Mouse (Mus musculus) hindbrain, embryonic 12.5 days (tissue): Measurements from ENCODE around the gene Map3k13. TPM values are rescaled to one million over a fixed set of nuclear protein-coding genes. Genes with fewer than 3 reads are reported as not detected.

Experiments used
- ATAC-seq: fragments of 200-750 bp; cut with Nextera tagmentation; 2 replicates; pipeline ENCODE4 v1.8.0; 2017; ENCODE audit warnings: moderate TSS enrichment; ENCODE audit not compliant: low FRiP score
- H3K27ac ChIP-seq: fragments of 300-500 bp; sonication (generic); 2 replicates; pipeline ENCODE4 v1.5.1; 2016; ENCODE audit warnings: mild to moderate bottlenecking
- H3K27me3 ChIP-seq: fragments of 300-500 bp; sonication (generic); 2 replicates; pipeline ENCODE4 v1.6.1; 2016; ENCODE audit warnings: mild to moderate bottlenecking
- H3K36me3 ChIP-seq: fragments of 300-500 bp; sonication (generic); 2 replicates; pipeline ENCODE4 v1.6.1; 2016; ENCODE audit warnings: mild to moderate bottlenecking
- H3K4me1 ChIP-seq: fragments of 300-500 bp; sonication (generic); 2 replicates; pipeline ENCODE4 v1.6.1; 2016
- H3K4me2 ChIP-seq: fragments of 300-500 bp; sonication (generic); replicated peaks from 2 replicates; pipeline ENCODE4 v1.6.1; 2016; ENCODE audit warnings: mild to moderate bottlenecking
- H3K4me3 ChIP-seq: fragments of 300-500 bp; sonication (generic); 2 replicates; pipeline ENCODE4 v1.5.1; 2016; ENCODE audit warnings: mild to moderate bottlenecking
- H3K9ac ChIP-seq: fragments of 300-500 bp; sonication (generic); 2 replicates; pipeline ENCODE4 v1.6.1; 2016; ENCODE audit warnings: mild to moderate bottlenecking, moderate library complexity
- H3K9me3 ChIP-seq: fragments of 300-500 bp; sonication (generic); replicated peaks from 2 replicates; pipeline ENCODE4 v1.6.1; 2016; ENCODE audit warnings: mild to moderate bottlenecking
- WGBS: fragments of 180-500 bp; shearing (Covaris S2); methylation state at CpG from one replicate; pipeline ENCODE4 v1.1.7; 2016; 5-methylcytosine and 5-hydroxymethylcytosine counted together
- polyA plus RNA-seq: library from polyadenylated mRNA; unstranded; fragments of >200 nt; fragmentation: Nextera tagmentation; extraction: Ambion mirVana; gene quantifications from 2 replicates; pipeline ENCODE4 v1.2.1, GENCODE M21; 2016

Map3k13 gene
- polyA plus RNA-seq, 1 experiment from 2014 or later: 7.8 TPM

- Histone ChIP-seq H3K9ac (no peak overlapping the region; the same call in 1 of the 2 replicates), H3K27ac (peak overlapping the region; percentile 62; the same call in 1 of the 2 replicates), H3K9me3 (no peaks in the 10 kb centered on the region), H3K4me1 (0 out of 2 replicates have a peak, but pooled peaks cover 3% of the 10 kb centered on the region), H3K27me3 (no peaks in the 10 kb centered on the region), H3K4me2 (peak overlapping the region; percentile 25; the same call in 1 of the 2 replicates), H3K36me3 (peaks cover 3% of the 10 kb centered on the region; the same call in 1 of the 2 replicates), H3K4me3 (no peak overlapping the region)
- ATAC-seq: peak; percentile 47
- 68% methylated on average over 11 of the region's 11 CpGs for WGBS
Observed at GRCm38 (mm10) chr16:21814861-21815668, 20.9 kb downstream of the Map3k13 start.

GRCm38 (mm10) chr16:21815669-21816010 lies 21.5 kb downstream of the Map3k13 start:
- no peak overlapping the region for H3K4me3 ChIP-seq
- 49% methylated on average over 7 of the region's 7 CpGs for WGBS
- H3K27ac ChIP-seq: peak overlapping the region; percentile 62; the same call in 1 of the 2 replicates
- H3K9me3 ChIP-seq: no peaks in the 10 kb centered on the region
- peaks cover 3% of the 10 kb centered on the region; the same call in 1 of the 2 replicates for H3K36me3 ChIP-seq
- peak; percentile 75 for ATAC-seq
- no peaks in the 10 kb centered on the region for H3K27me3 ChIP-seq
- H3K4me2 ChIP-seq: peak overlapping the region; percentile 25; the same call in 1 of the 2 replicates
- H3K9ac ChIP-seq: no peak overlapping the region; the same call in 1 of the 2 replicates
- 0 out of 2 replicates have a peak, but pooled peaks cover 3% of the 10 kb centered on the region for H3K4me1 ChIP-seq

GRCm38 (mm10) chr16:21818132-21818531 lies 24.0 kb downstream of the Map3k13 start:
- H3K27ac ChIP-seq: no peak overlapping the region
- no peak overlapping the region for H3K9ac ChIP-seq
- WGBS: 40% methylated on average over 9 of the region's 9 CpGs
- no peak for ATAC-seq
- no peaks in the 10 kb centered on the region for H3K9me3 ChIP-seq
- no peak overlapping the region for H3K4me3 ChIP-seq
- H3K4me2 ChIP-seq: no peak overlapping the region
- no peaks in the 10 kb centered on the region for H3K27me3 ChIP-seq
- H3K36me3 ChIP-seq: no peaks in the 10 kb centered on the region
- 0 out of 2 replicates have a peak, but pooled peaks cover 3% of the 10 kb centered on the region for H3K4me1 ChIP-seq

GRCm38 (mm10) chr16:21818629-21819028 lies 24.5 kb downstream of the Map3k13 start:
- Histone ChIP-seq H3K27ac (no peak overlapping the region), H3K9ac (no peak overlapping the region), H3K9me3 (no peaks in the 10 kb centered on the region), H3K4me3 (no peak overlapping the region), H3K36me3 (no peaks in the 10 kb centered on the region), H3K4me2 (no peak overlapping the region), H3K27me3 (no peaks in the 10 kb centered on the region), H3K4me1 (0 out of 2 replicates have a peak, but pooled peaks cover 3% of the 10 kb centered on the region)
- 52% methylated on average over 8 of the region's 8 CpGs for WGBS
- ATAC-seq: no peak

- H3K4me3 ChIP-seq: no peak overlapping the region
- H3K36me3 ChIP-seq: no peaks in the 10 kb centered on the region
- no peak for ATAC-seq
- WGBS: 73% methylated on average over 9 of the region's 9 CpGs
- H3K4me2 ChIP-seq: no peak overlapping the region
- no peaks in the 10 kb centered on the region for H3K9me3 ChIP-seq
- H3K9ac ChIP-seq: no peak overlapping the region
- no peaks in the 10 kb centered on the region for H3K27me3 ChIP-seq
- H3K4me1 ChIP-seq: no peaks in the 10 kb centered on the region
- no peak overlapping the region for H3K27ac ChIP-seq
Observed at GRCm38 (mm10) chr16:21825612-21826031, 31.5 kb downstream of the Map3k13 start.

- Histone ChIP-seq H3K27ac (no peak overlapping the region), H3K9me3 (no peaks in the 10 kb centered on the region), H3K4me3 (no peak overlapping the region), H3K27me3 (no peaks in the 10 kb centered on the region), H3K36me3 (no peaks in the 10 kb centered on the region), H3K4me1 (no peaks in the 10 kb centered on the region), H3K9ac (no peak overlapping the region), H3K4me2 (no peak overlapping the region)
- 73% methylated on average over 4 of the region's 4 CpGs for WGBS
- no peak for ATAC-seq
Observed at GRCm38 (mm10) chr16:21827153-21827552, 33.0 kb downstream of the Map3k13 start.

- Histone ChIP-seq H3K9me3 (no peaks in the 10 kb centered on the region), H3K4me3 (no peak overlapping the region), H3K4me1 (no peaks in the 10 kb centered on the region), H3K27ac (no peak overlapping the region), H3K36me3 (no peaks in the 10 kb centered on the region), H3K4me2 (no peak overlapping the region), H3K9ac (no peak overlapping the region), H3K27me3 (no peaks in the 10 kb centered on the region)
- WGBS: 73% methylated on average over 4 of the region's 4 CpGs
- ATAC-seq: no peak
Observed at GRCm38 (mm10) chr16:21827581-21827980, 33.4 kb downstream of the Map3k13 start.

- WGBS: 42% methylated on average over 5 of the region's 5 CpGs
- no peak overlapping the region for H3K4me2 ChIP-seq
- H3K4me1 ChIP-seq: no peaks in the 10 kb centered on the region
- H3K36me3 ChIP-seq: no peaks in the 10 kb centered on the region
- no peaks in the 10 kb centered on the region for H3K9me3 ChIP-seq
- ATAC-seq: no peak
- no peak overlapping the region for H3K27ac ChIP-seq
- no peak overlapping the region for H3K9ac ChIP-seq
- H3K4me3 ChIP-seq: no peak overlapping the region
- H3K27me3 ChIP-seq: no peaks in the 10 kb centered on the region
Observed at GRCm38 (mm10) chr16:21829711-21830110, 35.6 kb downstream of the Map3k13 start.

GRCm38 (mm10) chr16:21830784-21831183 lies 36.6 kb downstream of the Map3k13 start:
- no peaks in the 10 kb centered on the region for H3K9me3 ChIP-seq

GRCm38 (mm10) chr16:21831764-21832163 lies 37.6 kb downstream of the Map3k13 start:
- H3K36me3 ChIP-seq: no peaks in the 10 kb centered on the region
- no peaks in the 10 kb centered on the region for H3K27me3 ChIP-seq
- no peaks in the 10 kb centered on the region for H3K9me3 ChIP-seq
- H3K4me1 ChIP-seq: no peaks in the 10 kb centered on the region
- H3K9ac ChIP-seq: no peak overlapping the region
- WGBS: 86% methylated on average over 5 of the region's 5 CpGs
- ATAC-seq: no peak
- H3K4me3 ChIP-seq: no peak overlapping the region
- H3K27ac ChIP-seq: no peak overlapping the region
- no peak overlapping the region for H3K4me2 ChIP-seq

More at GRCm38 (mm10) chr16:21830784-21831183, 36.6 kb downstream of the Map3k13 start:
- Histone ChIP-seq H3K27me3 (no peaks in the 10 kb centered on the region), H3K9ac (no peak overlapping the region), H3K4me2 (no peak overlapping the region), H3K36me3 (no peaks in the 10 kb centered on the region), H3K27ac (no peak overlapping the region), H3K4me1 (no peaks in the 10 kb centered on the region), H3K4me3 (no peak overlapping the region)
- ATAC-seq: no peak
- WGBS: 51% methylated on average over 6 of the region's 6 CpGs

- Histone ChIP-seq H3K9me3 (no peaks in the 10 kb centered on the region), H3K36me3 (no peaks in the 10 kb centered on the region), H3K9ac (no peak overlapping the region), H3K4me2 (no peak overlapping the region), H3K27ac (no peak overlapping the region), H3K4me1 (no peaks in the 10 kb centered on the region), H3K27me3 (no peaks in the 10 kb centered on the region), H3K4me3 (no peak overlapping the region)
- WGBS: 68% methylated on average over 1 of the region's 1 CpGs
- ATAC-seq: no peak
Observed at GRCm38 (mm10) chr16:21833469-21833868, 39.3 kb downstream of the Map3k13 start.

GRCm38 (mm10) chr16:21833970-21834369 lies 39.8 kb downstream of the Map3k13 start:
- no peak overlapping the region for H3K27ac ChIP-seq
- no peak overlapping the region for H3K4me2 ChIP-seq
- ATAC-seq: no peak
- no peaks in the 10 kb centered on the region for H3K9me3 ChIP-seq
- WGBS: 72% methylated on average over 10 of the region's 10 CpGs
- no peak overlapping the region for H3K9ac ChIP-seq
- H3K27me3 ChIP-seq: no peaks in the 10 kb centered on the region
- H3K36me3 ChIP-seq: no peaks in the 10 kb centered on the region
- no peaks in the 10 kb centered on the region for H3K4me1 ChIP-seq
- H3K4me3 ChIP-seq: no peak overlapping the region
